Mouse (Mus musculus): Measurements from ENCODE around the gene Ppp4r1. TPM values are rescaled to one million over a fixed set of nuclear protein-coding genes. Genes with fewer than 3 reads are reported as not detected.

Ppp4r1 gene
- 11.1 and 16.1 TPM in 2 replicates for total RNA-seq (2015; ENCODE audit: low replicate concordance)
- 9.4 and 14.5 TPM in 2 replicates for total RNA-seq (2017; ENCODE audit: low replicate concordance)

DNA sequence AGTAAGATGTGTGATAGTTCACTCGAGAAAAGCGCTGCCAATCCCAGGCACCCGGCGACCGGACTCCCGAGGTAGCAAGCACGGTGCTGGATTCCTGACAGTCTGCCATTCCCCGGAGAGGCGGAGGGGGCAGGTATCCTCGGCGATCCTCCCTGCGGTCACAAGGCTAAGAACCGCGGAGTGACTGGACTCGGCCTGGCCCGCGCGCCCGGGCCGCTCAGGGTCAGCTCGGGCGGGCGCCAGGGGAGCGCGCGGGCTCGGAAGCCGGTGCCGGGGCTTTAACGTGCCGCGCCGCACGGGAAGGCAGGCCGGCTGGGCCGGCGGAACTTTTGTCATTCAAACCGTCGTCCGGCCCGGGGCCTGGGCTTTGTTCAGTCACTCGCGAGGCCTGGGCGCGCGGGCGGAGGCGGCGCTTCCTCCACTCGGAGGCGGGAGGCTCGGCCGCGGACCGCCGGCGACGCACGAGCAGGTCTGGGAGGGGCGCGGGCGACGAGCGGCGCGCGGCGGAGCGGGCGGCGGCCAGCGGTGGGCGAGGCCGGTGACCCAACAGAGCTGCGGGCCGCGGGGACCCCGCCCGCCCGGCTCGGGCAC lies at the start of gene Ppp4r1:
Ppp4r1 (plus strand) TSS at position 23 of the 591 bp plus-strand sequence.
- peak; percentile 70 for ATAC-seq (replicated peaks; ENCODE audit: low FRiP score, poor library complexity, severe bottlenecking)

DNA sequence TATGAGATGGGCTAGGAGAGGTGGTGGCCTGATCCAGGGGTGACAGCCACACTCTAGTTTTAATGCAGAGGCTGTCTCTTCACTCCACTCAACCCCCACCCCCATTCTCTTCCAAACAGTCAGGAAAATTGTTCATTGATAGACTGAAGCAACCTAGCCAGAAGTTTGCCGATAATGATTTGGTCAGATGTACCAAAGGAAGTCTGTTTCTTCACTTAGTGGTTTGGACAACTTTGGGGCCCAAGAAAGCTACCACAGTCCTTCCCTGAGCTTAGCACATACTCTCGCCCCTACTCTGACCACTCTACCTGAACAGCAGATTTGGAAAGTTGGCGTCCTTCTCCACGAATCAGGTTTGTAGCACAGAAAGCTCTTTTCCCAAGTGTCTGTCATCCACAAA lies 49.7 kb upstream of the Ppp4r1 start:
- no peak for ATAC-seq (replicated peaks; ENCODE audit: low FRiP score, poor library complexity, severe bottlenecking)

DNA sequence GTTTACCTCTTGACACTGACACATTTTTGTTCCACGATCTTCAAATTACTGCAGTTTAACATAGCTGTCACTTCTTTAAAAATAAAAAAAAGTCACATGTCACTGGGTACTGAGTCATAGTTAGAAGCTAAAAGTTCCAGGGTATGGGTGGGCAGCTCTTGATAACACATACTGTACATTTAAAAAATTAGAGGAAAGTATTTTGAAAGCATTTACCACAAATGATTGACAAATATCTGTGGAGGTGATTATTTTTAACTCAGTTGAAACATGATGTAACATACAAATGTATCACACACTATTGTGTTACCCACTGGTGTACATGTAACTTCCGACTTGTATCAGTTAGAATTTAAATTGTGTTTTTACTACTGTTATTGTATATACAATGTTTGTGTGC lies 47.3 kb upstream of the Ppp4r1 start:
- no peak for ATAC-seq (replicated peaks; ENCODE audit: low FRiP score, poor library complexity, severe bottlenecking)

DNA sequence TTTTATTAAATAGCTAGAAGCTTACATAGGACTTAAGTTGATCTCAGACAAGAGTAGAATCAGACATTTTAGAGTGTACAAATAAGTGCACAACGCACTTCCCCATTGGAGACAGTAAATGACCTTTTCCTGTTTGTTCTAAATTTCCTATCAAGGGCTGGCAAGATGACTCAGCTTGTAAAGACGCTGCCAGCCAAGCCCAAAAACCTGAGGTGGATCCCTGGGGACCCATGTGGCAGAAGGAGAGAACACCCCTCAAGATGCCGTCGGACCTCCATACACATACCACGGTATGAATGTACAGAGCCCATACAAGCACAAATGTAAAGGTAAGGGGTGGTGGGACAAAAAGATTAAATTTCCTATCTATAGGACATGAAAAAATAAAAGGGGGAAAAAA lies 45.2 kb upstream of the Ppp4r1 start:
- ATAC-seq (replicated peaks; ENCODE audit: low FRiP score, poor library complexity, severe bottlenecking), result no peak

DNA sequence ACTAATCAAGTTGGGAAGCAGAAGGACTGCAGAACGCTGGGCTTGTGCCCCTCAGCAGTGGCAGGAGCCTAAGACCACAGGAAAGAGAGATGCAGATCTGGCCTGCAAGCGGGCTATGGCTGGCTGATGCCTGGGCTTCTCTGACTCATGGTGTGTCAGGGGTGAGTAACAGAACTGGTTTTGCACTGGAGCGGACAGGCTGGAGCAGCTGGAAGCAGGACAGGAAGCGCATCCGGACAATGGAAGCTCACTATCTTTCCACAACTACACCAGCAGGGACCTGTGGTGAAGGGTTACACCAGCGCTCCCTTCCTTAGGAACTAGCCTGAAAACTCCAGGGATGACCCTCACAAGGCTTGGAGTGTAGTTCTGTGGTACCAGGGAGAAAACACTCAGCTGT lies 44.8 kb upstream of the Ppp4r1 start:
- ATAC-seq (replicated peaks; ENCODE audit: low FRiP score, poor library complexity, severe bottlenecking), result no peak

DNA sequence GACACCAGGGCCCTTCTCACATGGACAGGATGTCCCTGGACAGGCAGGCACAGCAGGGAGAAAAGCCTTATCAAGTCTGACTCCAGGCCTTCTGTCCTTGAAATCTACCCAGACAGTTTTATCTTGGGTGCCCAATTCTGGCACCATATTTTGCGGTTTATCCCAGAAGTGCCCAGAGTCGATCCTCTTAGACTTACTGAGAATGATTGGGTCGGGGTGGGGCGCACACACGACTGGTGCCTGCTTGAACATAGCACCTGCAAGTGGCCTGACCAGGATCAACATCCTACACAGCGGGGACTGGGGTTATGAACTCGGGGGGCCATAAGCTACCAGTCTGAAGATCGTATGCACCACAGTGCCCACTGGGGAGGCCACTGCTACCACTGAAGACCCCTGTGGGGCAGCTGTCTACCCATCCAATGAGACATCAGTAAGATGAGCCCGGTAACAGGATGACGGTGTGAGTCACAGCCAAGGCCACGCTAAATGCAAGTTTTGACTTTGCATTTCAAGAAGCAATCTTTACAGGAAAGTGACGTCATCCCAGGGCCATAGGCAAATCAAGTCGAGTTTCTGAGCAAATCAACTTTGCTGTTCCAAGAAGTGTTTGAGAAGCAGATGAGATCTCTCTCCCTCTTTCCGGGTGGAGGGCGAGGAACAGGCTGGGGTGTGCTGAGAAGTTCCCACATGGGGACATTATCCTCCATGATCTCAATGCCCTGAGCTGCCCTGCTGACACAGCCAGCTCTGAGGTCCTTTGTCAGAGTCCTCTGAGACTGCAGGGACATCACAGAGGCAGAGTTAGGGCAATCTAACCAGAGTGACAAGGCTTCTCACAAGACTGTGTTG lies 42.3 kb upstream of the Ppp4r1 start:
- ATAC-seq (replicated peaks; ENCODE audit: low FRiP score, poor library complexity, severe bottlenecking), result no peak

DNA sequence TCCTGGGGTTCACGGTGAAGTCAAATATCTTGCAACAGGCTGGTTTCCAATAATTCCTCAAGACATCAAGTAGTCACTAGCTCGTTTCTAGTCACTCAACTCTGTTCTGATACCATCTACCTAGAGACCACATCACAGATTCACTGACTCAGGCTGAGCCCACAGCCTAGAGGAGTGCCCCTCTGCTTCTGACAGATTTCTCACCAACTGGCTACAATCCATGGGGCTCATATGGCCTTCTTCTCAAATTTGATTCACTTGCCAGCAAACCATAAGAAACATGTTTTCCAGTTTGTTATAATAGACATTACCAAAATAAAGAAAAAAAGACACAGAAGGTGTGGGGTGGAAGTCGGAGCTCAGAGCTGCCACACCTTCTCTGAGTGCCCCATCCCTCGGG lies 40.8 kb upstream of the Ppp4r1 start:
- no peak for ATAC-seq (replicated peaks; ENCODE audit: low FRiP score, poor library complexity, severe bottlenecking)

DNA sequence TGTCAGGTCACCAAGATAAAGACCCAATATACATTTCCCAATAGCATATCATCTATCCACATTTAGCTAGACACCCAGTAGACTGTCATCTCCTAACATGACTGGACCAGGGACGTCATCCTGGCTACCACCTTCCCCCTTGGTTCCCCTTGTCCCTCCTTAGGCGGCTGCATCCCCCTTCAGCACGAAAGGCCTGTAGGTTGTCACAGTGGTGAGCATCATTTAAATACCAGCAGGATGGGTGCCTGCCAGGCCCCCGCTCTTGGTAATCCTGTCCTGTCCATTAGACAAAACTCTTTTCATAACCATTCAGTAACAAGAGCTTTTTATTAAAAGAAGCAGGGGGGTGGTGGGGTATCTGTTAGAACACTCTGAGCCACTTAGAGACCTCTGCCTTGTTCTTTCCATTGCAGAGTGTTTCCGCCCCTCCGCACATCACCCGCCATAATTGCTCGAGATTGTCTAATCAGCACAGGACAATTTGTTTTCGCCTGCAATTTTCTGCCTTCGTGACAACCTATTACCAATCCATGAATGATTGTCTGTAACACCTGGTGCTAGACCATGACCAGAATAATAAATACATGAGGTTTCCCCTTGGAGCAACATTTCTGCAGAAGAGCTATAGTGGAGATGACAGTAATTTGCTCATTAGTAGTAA lies 40.0 kb upstream of the Ppp4r1 start:
- no peak for ATAC-seq (replicated peaks; ENCODE audit: low FRiP score, poor library complexity, severe bottlenecking)

DNA sequence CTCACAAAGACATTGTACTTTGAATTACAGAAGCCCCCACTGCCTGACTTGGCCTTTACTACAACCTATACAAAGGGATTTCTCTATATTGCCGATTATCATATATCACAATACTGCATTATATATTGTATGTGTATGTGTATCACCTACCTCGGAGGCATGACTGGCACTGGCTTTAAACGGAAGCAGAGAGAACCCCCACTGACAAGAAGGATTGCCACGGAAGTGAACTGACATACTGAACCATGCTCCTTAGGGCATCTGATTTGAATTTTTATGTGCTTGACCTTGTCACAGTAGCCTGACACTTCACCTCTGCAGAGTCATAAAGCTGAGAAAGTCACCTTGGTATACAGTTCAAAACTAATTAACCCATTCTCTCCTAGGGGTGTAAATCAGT lies 39.4 kb upstream of the Ppp4r1 start:
- no peak for ATAC-seq (replicated peaks; ENCODE audit: low FRiP score, poor library complexity, severe bottlenecking)

DNA sequence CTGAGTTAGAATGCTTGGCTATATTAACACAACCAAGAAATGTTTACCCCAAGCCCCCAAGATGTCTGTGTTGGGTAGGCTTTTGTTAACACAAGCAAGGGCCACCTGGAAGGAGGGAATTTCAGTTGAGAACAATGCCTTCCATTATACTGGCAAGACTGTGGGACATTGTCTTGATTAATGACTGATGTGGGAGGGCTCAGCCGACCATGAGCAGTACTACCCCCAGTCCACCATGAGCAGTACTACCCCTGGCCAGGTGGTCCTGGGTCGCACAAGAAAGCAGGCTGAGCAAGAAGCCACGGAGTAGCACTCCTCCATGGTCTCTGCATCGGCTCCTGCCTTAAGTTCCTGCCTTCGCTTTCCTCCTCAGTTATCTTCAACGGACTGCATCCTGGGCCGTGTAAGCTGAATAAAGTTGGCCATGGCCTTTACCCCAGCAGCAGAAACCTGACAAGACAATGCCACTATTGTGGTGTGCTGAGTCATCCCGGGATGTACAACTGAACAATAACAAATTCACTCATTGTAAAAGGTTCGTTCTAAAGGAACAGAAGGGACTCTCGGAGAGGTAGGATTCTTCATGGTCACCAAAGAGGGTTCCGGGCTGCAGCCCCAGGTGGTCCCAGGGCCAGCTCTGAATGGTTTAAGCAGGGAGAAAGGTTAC lies 38.6 kb upstream of the Ppp4r1 start:
- ATAC-seq (replicated peaks; ENCODE audit: low FRiP score, poor library complexity, severe bottlenecking), result no peak

DNA sequence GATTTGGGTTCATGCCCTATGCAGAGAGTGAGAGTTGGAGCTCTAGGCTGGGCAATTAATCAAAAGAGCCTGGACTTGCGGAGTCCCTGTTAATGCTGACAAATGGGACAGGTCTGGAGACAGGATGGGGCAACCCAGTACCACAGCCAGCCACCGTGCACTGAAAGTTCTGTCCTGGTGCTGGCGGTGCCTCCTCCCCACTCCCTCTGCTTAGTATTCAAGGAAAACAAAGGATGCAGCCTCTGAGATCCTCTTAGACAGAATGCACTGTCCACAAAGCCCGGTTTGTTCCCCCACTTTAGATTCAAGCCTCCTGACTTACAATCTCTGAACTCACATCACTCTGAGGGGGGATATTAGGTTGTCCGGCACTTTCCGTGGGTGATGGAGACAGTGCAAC lies 36.1 kb upstream of the Ppp4r1 start:
- ATAC-seq (replicated peaks; ENCODE audit: low FRiP score, poor library complexity, severe bottlenecking), result no peak

DNA sequence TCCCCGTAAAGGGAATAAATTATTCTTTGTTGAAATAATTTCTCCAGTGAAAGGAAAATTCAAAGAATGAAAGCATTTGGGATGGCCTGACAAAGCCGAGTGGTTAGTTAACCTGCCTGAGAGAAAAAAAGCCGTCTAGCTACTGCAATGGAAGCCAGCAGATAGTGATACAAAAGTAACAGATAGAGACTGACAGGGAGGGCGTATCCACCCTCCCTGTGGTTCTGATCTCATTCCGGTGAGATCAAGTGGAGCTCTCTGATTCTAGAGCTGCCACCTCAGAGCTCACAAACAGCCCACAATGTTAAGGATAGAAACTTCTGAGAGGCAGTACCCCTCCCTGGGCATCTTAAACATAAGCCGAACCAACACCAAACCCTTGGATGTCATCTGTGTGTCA lies 33.4 kb upstream of the Ppp4r1 start:
- no peak for ATAC-seq (replicated peaks; ENCODE audit: low FRiP score, poor library complexity, severe bottlenecking)

DNA sequence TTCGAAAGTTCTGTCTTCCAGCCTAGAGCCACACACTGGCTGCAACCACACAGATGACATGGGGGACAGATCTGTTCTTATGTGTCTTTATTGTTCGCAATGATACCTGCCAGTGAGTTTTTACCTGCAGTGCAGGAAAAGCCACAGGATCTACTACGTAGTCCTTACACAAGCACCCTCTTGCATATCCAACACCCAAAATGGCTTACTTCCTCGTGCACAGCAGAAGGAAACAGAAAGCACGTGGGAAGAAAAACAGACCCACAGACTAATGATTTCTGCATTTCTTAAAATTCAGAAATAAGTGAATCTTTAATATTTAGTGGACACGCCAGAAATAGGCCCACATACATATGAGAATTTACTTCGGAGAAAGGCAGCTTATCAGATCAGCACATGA lies 32.6 kb upstream of the Ppp4r1 start:
- ATAC-seq (replicated peaks; ENCODE audit: low FRiP score, poor library complexity, severe bottlenecking), result no peak

DNA sequence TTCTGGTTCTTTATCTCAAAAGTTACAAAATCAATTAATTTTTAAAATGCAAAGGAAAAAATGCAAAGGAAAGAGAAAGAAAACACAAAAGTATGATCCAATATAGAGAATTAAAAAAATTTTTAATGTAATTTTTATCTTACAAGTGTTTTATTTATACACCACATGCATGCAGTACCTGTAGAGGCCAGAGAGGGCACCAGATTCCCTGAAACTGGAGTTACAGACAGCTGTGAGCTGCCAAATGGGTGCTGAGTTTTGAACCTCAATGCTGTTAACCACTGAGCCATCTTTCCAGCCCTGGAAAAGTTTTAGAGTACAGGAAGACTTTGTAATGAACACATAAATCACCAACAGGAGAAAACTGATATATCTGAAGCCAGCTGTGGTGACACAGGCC lies 32.1 kb upstream of the Ppp4r1 start:
- ATAC-seq (replicated peaks; ENCODE audit: low FRiP score, poor library complexity, severe bottlenecking), result no peak

DNA sequence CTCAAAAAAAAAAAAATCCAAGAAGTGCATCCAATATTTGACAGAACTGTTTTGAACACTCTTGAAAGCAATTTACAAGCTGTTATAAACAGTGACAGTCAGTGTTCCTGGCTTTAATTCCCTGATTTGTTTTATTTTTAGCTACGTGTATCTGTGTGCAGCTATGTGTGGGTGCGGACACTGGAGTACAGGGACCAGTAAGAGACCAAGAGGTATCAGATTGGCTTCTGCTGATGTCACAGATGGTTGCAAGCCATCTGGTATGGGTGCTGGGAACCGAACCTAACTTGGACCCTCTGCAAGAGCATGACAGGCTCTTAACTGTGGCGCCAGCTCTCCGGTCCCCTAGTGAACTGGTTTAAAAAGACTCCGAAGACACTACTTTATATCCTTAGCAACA lies 29.2 kb upstream of the Ppp4r1 start:
- no peak for ATAC-seq (replicated peaks; ENCODE audit: low FRiP score, poor library complexity, severe bottlenecking)

DNA sequence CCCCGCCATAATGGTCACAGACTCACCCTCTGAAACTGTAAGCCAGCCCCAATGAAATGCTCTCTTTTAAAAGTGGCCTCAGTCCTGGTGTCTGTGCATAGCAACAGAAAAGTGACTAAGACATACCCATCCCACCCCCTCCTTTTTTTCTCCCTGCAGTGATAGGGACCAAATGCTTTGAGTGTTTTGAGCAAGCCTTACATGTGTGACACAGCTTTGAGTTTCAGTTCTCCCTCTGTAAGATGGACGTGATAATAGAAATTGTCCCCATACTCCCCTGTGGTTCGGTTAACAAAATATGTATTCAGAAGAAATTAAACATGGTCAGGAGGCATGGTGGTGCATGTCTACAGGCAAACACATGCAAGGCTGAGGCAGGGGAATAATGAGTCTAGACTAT lies 26.5 kb upstream of the Ppp4r1 start:
- ATAC-seq (replicated peaks; ENCODE audit: low FRiP score, poor library complexity, severe bottlenecking), result no peak

DNA sequence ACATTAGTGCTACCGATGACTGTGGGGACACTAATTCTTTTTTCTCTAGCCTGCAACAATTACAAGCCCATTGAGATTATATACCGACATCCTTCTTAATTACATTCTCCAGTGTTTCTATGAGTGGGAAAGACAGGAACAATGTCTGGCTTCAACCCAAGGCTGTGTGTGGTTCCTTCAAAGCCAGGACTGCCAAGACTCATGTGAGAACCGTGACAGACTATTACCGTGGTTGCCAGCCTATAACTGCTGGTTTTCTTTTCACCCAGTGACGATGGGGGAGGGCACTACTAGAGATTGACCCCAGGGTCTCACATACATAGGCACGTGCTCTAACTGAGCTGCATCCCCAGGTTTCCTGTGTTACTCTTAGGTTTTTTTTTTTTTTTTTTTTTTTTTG lies 25.2 kb upstream of the Ppp4r1 start:
- no peak for ATAC-seq (replicated peaks; ENCODE audit: low FRiP score, poor library complexity, severe bottlenecking)

DNA sequence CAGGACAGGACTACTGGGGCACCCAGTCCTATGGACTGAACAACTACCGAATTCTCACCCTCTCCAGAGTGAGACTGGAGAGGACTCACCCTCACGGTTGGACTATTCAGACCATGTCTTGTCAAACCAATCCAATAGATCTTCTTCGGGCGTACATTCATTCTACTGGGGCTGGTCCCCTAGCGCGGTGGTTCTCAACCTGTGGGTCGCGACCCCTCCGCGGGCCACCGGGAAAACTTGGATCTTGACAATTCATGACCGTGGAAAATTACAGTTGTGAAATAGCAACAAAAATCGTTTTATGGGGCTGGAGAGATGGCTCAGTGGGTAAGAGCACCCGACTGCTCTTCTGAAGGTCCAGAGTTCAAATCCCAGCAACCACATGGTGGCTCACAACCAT lies 19.2 kb upstream of the Ppp4r1 start:
- no peak for ATAC-seq (replicated peaks; ENCODE audit: low FRiP score, poor library complexity, severe bottlenecking)

DNA sequence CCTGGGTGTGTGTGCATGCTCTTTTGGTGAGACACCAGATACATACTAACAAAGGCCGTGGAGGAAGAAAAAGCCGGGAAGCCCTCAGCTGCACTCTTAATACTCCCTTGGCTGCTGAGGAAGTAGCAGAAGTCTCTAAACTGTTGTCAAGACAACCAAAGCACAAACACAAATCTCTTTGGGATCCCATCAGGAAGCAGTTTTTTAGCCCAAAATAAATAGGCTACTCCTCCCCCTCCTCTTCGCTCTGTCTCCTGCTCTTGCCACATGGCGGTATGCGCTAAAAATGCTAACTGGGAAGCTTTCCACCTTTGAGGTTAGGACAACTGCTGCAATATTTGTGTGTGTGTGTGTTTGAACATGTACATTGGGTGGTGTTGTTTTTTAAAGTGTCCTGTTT lies 13.9 kb upstream of the Ppp4r1 start:
- ATAC-seq (replicated peaks; ENCODE audit: low FRiP score, poor library complexity, severe bottlenecking), result no peak

Data from erythroblast, adult 5-6 weeks (primary cell).